Mouse (Mus musculus) embryonic facial prominence, embryonic 12.5 days (tissue): ENCODE results near the gene Kcnc3. TPM values are rescaled to one million over a fixed set of nuclear protein-coding genes. Genes with fewer than 3 reads are reported as not detected.

Experiments used
- ATAC-seq: fragments of 200-750 bp; cut with Nextera tagmentation; 2 replicates; pipeline ENCODE4 v1.8.0; 2017; ENCODE audit not compliant: insufficient number of reproducible peaks, insufficient read depth, low FRiP score, low TSS enrichment
- H3K27ac ChIP-seq: fragments of 300-500 bp; sonication (generic); 2 replicates; pipeline ENCODE4 v1.5.1; 2016; ENCODE audit warnings: mild to moderate bottlenecking
- H3K27me3 ChIP-seq: fragments of 300-500 bp; sonication (generic); 2 replicates; pipeline ENCODE4 v1.6.1; 2016; ENCODE audit warnings: mild to moderate bottlenecking, moderate library complexity
- H3K36me3 ChIP-seq: fragments of 300-500 bp; sonication (generic); 2 replicates; pipeline ENCODE4 v1.6.1; 2016; ENCODE audit warnings: mild to moderate bottlenecking
- H3K4me1 ChIP-seq: fragments of 300-500 bp; sonication (generic); 2 replicates; pipeline ENCODE4 v1.6.1; 2016
- H3K4me2 ChIP-seq: fragments of 300-500 bp; sonication (generic); replicated peaks from 2 replicates; pipeline ENCODE4 v1.6.1; 2016; ENCODE audit warnings: mild to moderate bottlenecking, moderate library complexity
- H3K4me3 ChIP-seq: fragments of 300-500 bp; sonication (generic); 2 replicates; pipeline ENCODE4 v1.5.1; 2016; ENCODE audit warnings: mild to moderate bottlenecking
- H3K9ac ChIP-seq: fragments of 300-500 bp; sonication (generic); 2 replicates; pipeline ENCODE4 v1.6.1; 2016; ENCODE audit warnings: mild to moderate bottlenecking, moderate library complexity
- H3K9me3 ChIP-seq: fragments of 300-500 bp; sonication (generic); 2 replicates; pipeline ENCODE4 v1.6.1; 2016; ENCODE audit warnings: mild to moderate bottlenecking, moderate library complexity
- WGBS: fragments of 180-500 bp; shearing (Covaris S2); methylation state at CpG from one replicate; pipeline ENCODE4 v1.1.7; 2016; 5-methylcytosine and 5-hydroxymethylcytosine counted together
- polyA plus RNA-seq: library from polyadenylated mRNA; unstranded; fragments of >200 nt; fragmentation: Nextera tagmentation; extraction: Ambion mirVana; gene quantifications from 2 replicates; pipeline ENCODE4 v1.2.1, GENCODE M21; 2016

Kcnc3 gene
- polyA plus RNA-seq, 1 experiment from 2014 or later = 0.70 TPM

DNA sequence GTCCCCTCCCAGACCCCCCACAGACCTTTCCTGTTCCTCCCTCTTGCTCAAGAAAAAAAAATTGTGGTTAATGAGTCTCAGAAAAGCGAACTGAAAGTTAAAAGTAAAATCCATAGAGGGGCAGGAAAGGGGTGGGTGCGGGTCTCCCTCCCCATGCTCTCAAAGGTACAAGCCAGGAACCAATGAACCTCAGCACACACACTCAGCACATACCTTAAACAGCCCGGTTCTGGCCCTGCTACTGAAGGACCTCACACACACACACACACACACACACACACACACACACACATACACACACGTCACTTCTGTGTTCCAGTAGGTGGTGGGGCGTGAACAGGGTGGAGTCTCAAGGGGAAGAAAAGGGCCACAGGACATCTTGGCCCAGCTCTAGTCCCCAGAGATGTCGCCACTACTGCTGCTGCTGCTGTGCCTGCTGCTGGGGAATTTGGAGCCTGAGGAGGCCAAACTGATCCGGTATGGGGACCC lies 18.2 kb upstream of the Kcnc3 start, which contains the start of gene Napsa:
TSS of gene Napsa (plus strand) at position 168 of the 489 bp plus-strand sequence.
- H3K4me2 ChIP-seq = no peak within 1 kb of the TSS
- H3K27ac ChIP-seq = no peak within 1 kb of the TSS
- no peaks in the 10 kb centered on the region for H3K36me3 ChIP-seq
- H3K4me1 ChIP-seq = no peaks in the 10 kb centered on the region
- 31% methylated on average over 7 of the region's 7 CpGs for WGBS
- no peak within 1 kb of the TSS for H3K4me3 ChIP-seq
- no peak within 1 kb of the TSS for H3K9ac ChIP-seq
- no peaks in the 10 kb centered on the region for H3K27me3 ChIP-seq
- ATAC-seq = no peak
- H3K9me3 ChIP-seq = no peaks in the 10 kb centered on the region

GRCm38 (mm10) chr7:44572956-44573484 lies 17.4 kb upstream of the Kcnc3 start:
- no peak overlapping the region for H3K4me2 ChIP-seq
- H3K36me3 ChIP-seq = no peaks in the 10 kb centered on the region
- H3K9ac ChIP-seq = no peak overlapping the region
- no peak overlapping the region for H3K27ac ChIP-seq
- H3K27me3 ChIP-seq = no peaks in the 10 kb centered on the region
- no peaks in the 10 kb centered on the region for H3K4me1 ChIP-seq
- no peaks in the 10 kb centered on the region for H3K9me3 ChIP-seq
- no peak overlapping the region for H3K4me3 ChIP-seq
- ATAC-seq = no peak
- 70% methylated on average over 5 of the region's 5 CpGs for WGBS

GRCm38 (mm10) chr7:44576333-44576844 lies 14.1 kb upstream of the Kcnc3 start:
- WGBS = 43% methylated on average over 5 of the region's 5 CpGs

GRCm38 (mm10) chr7:44581637-44582036 lies 8.8 kb upstream of the Kcnc3 start:
- 77% methylated on average over 6 of the region's 6 CpGs for WGBS
- Histone ChIP-seq H3K4me3 (no peak overlapping the region), H3K9me3 (0 out of 2 replicates have a peak, but pooled peaks cover 3% of the 10 kb centered on the region), H3K9ac (no peak overlapping the region), H3K4me1 (no peaks in the 10 kb centered on the region), H3K4me2 (no peak overlapping the region), H3K27ac (no peak overlapping the region), H3K27me3 (peaks cover 18% of the 10 kb centered on the region), H3K36me3 (no peaks in the 10 kb centered on the region)
- no peak for ATAC-seq

More at GRCm38 (mm10) chr7:44576333-44576844, 14.1 kb upstream of the Kcnc3 start:
- Histone ChIP-seq H3K27ac (no peak overlapping the region), H3K4me3 (no peak overlapping the region), H3K9me3 (0 out of 2 replicates have a peak, but pooled peaks cover 3% of the 10 kb centered on the region), H3K4me1 (no peaks in the 10 kb centered on the region), H3K4me2 (no peak overlapping the region), H3K36me3 (no peaks in the 10 kb centered on the region), H3K27me3 (no peaks in the 10 kb centered on the region), H3K9ac (no peak overlapping the region)
- ATAC-seq = no peak

DNA sequence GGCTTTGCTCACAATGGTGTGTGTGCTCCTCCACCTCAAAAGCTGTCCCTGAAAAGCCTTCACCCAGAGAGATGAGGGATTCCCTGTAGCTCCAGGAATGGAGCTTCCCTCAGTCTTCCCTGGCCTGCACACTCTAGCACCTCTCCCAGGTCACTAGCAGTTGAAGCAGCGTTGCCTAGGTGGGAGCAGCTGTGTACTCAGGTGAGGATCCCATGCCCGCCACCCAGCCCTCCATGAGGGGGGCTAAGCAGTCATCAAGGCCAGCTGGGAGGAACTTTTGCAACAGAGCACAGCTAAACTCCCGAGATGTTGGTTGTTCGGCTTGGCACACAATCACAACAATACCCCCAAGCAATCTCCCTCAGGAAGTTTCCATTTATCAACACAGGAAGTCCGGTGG lies 7.8 kb upstream of the Kcnc3 start:
- Histone ChIP-seq H3K36me3 (no peaks in the 10 kb centered on the region), H3K27me3 (peaks cover 29% of the 10 kb centered on the region), H3K4me3 (no peak overlapping the region), H3K27ac (no peak overlapping the region), H3K9me3 (0 out of 2 replicates have a peak, but pooled peaks cover 3% of the 10 kb centered on the region), H3K9ac (no peak overlapping the region), H3K4me1 (no peaks in the 10 kb centered on the region), H3K4me2 (no peak overlapping the region)
- 69% methylated on average over 5 of the region's 5 CpGs for WGBS
- no peak for ATAC-seq

DNA sequence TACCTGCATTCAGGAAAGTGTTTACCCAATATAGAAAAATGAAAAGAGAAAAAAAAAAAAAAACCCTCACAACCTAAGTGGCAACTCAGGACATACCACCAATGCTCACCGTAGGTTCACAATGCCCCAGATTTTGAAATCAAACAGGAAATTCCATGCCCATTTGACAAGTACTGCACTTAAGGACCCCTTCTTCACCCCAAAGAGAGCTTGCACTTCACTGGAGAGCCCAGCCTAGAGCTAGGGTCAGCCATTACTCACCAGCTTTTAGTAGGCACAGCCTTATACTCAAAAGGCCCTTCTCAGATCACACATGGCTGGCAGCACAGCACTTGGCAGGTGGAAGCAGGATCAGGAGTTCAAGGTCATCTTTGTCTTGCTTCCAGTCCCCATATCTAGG lies 7.3 kb upstream of the Kcnc3 start:
- Histone ChIP-seq H3K9me3 (0 out of 2 replicates have a peak, but pooled peaks cover 3% of the 10 kb centered on the region), H3K4me3 (no peak overlapping the region), H3K9ac (no peak overlapping the region), H3K36me3 (no peaks in the 10 kb centered on the region), H3K4me1 (peaks cover 3% of the 10 kb centered on the region), H3K27ac (no peak overlapping the region), H3K4me2 (no peak overlapping the region), H3K27me3 (peaks cover 33% of the 10 kb centered on the region)
- 86% methylated on average over 1 of the region's 1 CpGs for WGBS
- ATAC-seq = no peak

DNA sequence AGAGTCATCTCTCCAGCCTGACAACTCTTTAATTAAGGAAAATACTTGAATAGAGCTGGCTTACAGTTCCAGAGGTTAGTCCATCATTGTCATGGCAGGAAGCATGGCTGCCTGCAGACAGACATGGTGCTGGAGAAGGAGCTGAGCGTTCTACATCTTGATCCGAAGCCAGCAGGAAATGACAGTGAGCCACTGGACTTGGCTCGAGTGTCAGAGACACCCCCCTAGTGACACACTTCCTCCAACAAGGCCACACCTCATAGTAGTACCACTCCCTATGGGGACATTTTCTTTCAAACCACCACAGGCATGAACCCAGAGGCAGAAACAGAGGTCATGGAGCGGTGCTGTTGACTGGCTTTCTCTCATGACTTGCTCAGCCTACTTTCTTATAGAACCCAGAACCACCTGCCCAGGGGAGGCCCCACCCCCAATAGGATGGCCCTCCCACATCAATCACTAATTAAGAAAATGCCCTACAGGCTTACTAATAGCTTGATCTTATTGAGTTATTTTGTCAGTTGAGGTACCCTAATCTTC lies 6.1 kb upstream of the Kcnc3 start:
- H3K9me3 ChIP-seq = no peaks in the 10 kb centered on the region
- no peak overlapping the region for H3K4me3 ChIP-seq
- peaks cover 45% of the 10 kb centered on the region for H3K27me3 ChIP-seq
- H3K9ac ChIP-seq = no peak overlapping the region
- ATAC-seq = no peak
- H3K4me1 ChIP-seq = peaks cover 9% of the 10 kb centered on the region
- no peaks in the 10 kb centered on the region for H3K36me3 ChIP-seq
- no peak overlapping the region for H3K27ac ChIP-seq
- H3K4me2 ChIP-seq = no peak overlapping the region
- WGBS = 80% methylated on average over 4 of the region's 4 CpGs

- H3K4me3 ChIP-seq = no peak overlapping the region
- 86% methylated on average over 6 of the region's 6 CpGs for WGBS
- peaks cover 9% of the 10 kb centered on the region for H3K4me1 ChIP-seq
- H3K4me2 ChIP-seq = no peak overlapping the region
- no peaks in the 10 kb centered on the region for H3K9me3 ChIP-seq
- ATAC-seq = no peak
- no peak overlapping the region for H3K27ac ChIP-seq
- no peak overlapping the region for H3K9ac ChIP-seq
- no peaks in the 10 kb centered on the region for H3K36me3 ChIP-seq
- peaks cover 51% of the 10 kb centered on the region for H3K27me3 ChIP-seq
These were observed 5.5 kb upstream of the Kcnc3 start for GRCm38 (mm10) chr7:44584921-44585320.

DNA sequence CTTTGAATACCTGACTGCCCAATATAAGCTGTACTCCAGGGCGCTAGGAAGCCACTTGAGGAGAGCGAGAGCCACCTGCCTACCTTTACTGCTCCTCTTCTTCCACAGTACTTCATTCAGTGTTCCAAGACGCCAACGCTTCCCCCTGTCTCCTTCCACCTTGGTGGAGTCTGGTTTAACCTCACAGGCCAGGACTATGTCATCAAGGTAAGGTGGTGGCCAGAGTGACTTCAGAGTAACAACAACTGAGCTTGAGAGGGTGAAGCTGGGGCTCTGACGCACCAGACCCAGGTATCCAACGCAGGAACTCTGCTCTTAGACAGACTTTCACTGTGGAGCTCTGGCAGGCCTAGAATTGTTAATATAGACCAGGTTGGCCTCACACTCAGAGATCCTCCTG lies 4.9 kb upstream of the Kcnc3 start:
- no peaks in the 10 kb centered on the region for H3K9me3 ChIP-seq
- H3K4me2 ChIP-seq = no peak overlapping the region
- no peak overlapping the region for H3K27ac ChIP-seq
- no peaks in the 10 kb centered on the region for H3K36me3 ChIP-seq
- H3K4me1 ChIP-seq = peaks cover 9% of the 10 kb centered on the region
- 97% methylated on average over 6 of the region's 6 CpGs for WGBS
- H3K4me3 ChIP-seq = no peak overlapping the region
- no peak for ATAC-seq
- H3K27me3 ChIP-seq = peaks cover 54% of the 10 kb centered on the region
- H3K9ac ChIP-seq = no peak overlapping the region

- Histone ChIP-seq H3K27ac (no peak overlapping the region), H3K9me3 (no peaks in the 10 kb centered on the region), H3K4me1 (peaks cover 14% of the 10 kb centered on the region), H3K27me3 (peaks cover 63% of the 10 kb centered on the region), H3K9ac (no peak overlapping the region), H3K4me2 (peak overlapping the region; percentile 100), H3K4me3 (peak overlapping the region; percentile 32), H3K36me3 (no peaks in the 10 kb centered on the region)
- ATAC-seq = no peak
- 12% methylated on average over 19 of the region's 19 CpGs for WGBS
These were observed 3.9 kb upstream of the Kcnc3 start for GRCm38 (mm10) chr7:44586518-44586917.

DNA sequence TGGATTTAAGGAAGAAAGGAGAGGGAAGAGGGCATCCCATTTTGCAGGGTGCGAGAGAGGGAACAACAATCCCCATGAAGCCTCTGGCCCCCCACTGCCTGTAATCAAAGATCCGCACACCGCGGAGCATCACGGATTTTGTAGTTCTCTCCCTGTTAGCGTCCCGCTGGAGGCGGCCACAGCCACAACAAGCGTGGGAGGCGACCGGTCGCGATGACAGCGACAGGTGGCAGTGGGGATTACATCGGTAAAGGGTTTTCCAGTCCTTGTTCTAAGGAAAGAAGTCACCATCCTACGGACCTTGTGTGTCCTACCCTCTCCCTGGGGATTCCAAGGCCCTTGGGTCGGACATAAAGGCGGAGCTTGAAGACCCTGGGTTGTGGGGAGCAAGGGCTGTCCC lies 3.5 kb upstream of the Kcnc3 start:
- Histone ChIP-seq H3K9ac (no peak overlapping the region), H3K36me3 (no peaks in the 10 kb centered on the region), H3K4me1 (peaks cover 14% of the 10 kb centered on the region), H3K9me3 (no peaks in the 10 kb centered on the region), H3K27ac (no peak overlapping the region), H3K27me3 (peaks cover 67% of the 10 kb centered on the region), H3K4me2 (peak overlapping the region; percentile 100), H3K4me3 (peak overlapping the region; percentile 32)
- no peak for ATAC-seq
- WGBS = under 1% methylated on average over 18 of the region's 18 CpGs

GRCm38 (mm10) chr7:44587676-44588075 lies 2.8 kb upstream of the Kcnc3 start:
- Histone ChIP-seq H3K4me1 (peaks cover 16% of the 10 kb centered on the region), H3K4me3 (no peak overlapping the region; the same call in 1 of the 2 replicates)

More at GRCm38 (mm10) chr7:44587676-44588075, 2.8 kb upstream of the Kcnc3 start:
- Histone ChIP-seq H3K27me3 (peaks cover 74% of the 10 kb centered on the region), H3K36me3 (no peaks in the 10 kb centered on the region), H3K27ac (no peak overlapping the region), H3K9me3 (no peaks in the 10 kb centered on the region), H3K9ac (no peak overlapping the region), H3K4me2 (peak overlapping the region; percentile 100; the same call in 1 of the 2 replicates)
- 29% methylated on average over 6 of the region's 6 CpGs for WGBS
- ATAC-seq = no peak
